Mouse (Mus musculus): Measurements from ENCODE around the gene Inpp1. TPM values are rescaled to one million over a fixed set of nuclear protein-coding genes. Genes with fewer than 3 reads are reported as not detected.

The Inpp1 gene
- polyA plus RNA-seq, 1 experiment from 2014 or later, result 5.3 TPM

GRCm38 (mm10) chr1:52758174-52758573 lies 59.3 kb downstream of the Inpp1 start:
- Histone ChIP-seq H3K9ac (ENCODE audit: low read depth, low read length) (no peak overlapping the region), H3K9me3 (replicated peaks; ENCODE audit: control insufficient read depth, low read length) (no peaks in the 10 kb centered on the region), H3K27ac (ENCODE audit: low read length) (no peak overlapping the region), H3K4me3 (ENCODE audit: low read depth, low read length) (no peak overlapping the region), H3K4me1 (ENCODE audit: control insufficient read depth, low read depth, low read length) (no peaks in the 10 kb centered on the region), H3K36me3 (ENCODE audit: control insufficient read depth, insufficient read depth) (no peaks in the 10 kb centered on the region), H3K4me2 (ENCODE audit: low read depth, low read length) (no peak overlapping the region), H3K27me3 (ENCODE audit: control insufficient read depth, insufficient read depth, low read depth, low read length) (no peaks in the 10 kb centered on the region)
- no peak for ATAC-seq (ENCODE audit: low read depth)
- 68% methylated on average over 1 of the region's 1 CpGs for WGBS (ENCODE audit: insufficient replicate concordance)

- Histone ChIP-seq H3K4me1 (ENCODE audit: control insufficient read depth, low read depth, low read length) (no peaks in the 10 kb centered on the region), H3K27me3 (ENCODE audit: control insufficient read depth, insufficient read depth, low read depth, low read length) (no peaks in the 10 kb centered on the region), H3K4me2 (ENCODE audit: low read depth, low read length) (no peak overlapping the region), H3K9ac (ENCODE audit: low read depth, low read length) (no peak overlapping the region), H3K27ac (ENCODE audit: low read length) (no peak overlapping the region), H3K9me3 (replicated peaks; ENCODE audit: control insufficient read depth, low read length) (no peaks in the 10 kb centered on the region), H3K4me3 (ENCODE audit: low read depth, low read length) (no peak overlapping the region), H3K36me3 (ENCODE audit: control insufficient read depth, insufficient read depth) (no peaks in the 10 kb centered on the region)
- no peak for ATAC-seq (ENCODE audit: low read depth)
- 63% methylated on average over 1 of the region's 1 CpGs for WGBS (ENCODE audit: insufficient replicate concordance)
Measured at GRCm38 (mm10) chr1:52754331-52754730, 63.2 kb downstream of the Inpp1 start.

GRCm38 (mm10) chr1:52753828-52754227 lies 63.7 kb downstream of the Inpp1 start:
- Histone ChIP-seq H3K9ac (ENCODE audit: low read depth, low read length) (no peak overlapping the region), H3K27ac (ENCODE audit: low read length) (no peak overlapping the region), H3K4me1 (ENCODE audit: control insufficient read depth, low read depth, low read length) (no peaks in the 10 kb centered on the region), H3K36me3 (ENCODE audit: control insufficient read depth, insufficient read depth) (no peaks in the 10 kb centered on the region), H3K4me2 (ENCODE audit: low read depth, low read length) (no peak overlapping the region), H3K9me3 (replicated peaks; ENCODE audit: control insufficient read depth, low read length) (no peaks in the 10 kb centered on the region), H3K4me3 (ENCODE audit: low read depth, low read length) (no peak overlapping the region), H3K27me3 (ENCODE audit: control insufficient read depth, insufficient read depth, low read depth, low read length) (no peaks in the 10 kb centered on the region)
- no peak for ATAC-seq (ENCODE audit: low read depth)
- WGBS (ENCODE audit: insufficient replicate concordance), result 32% methylated on average over 2 of the region's 2 CpGs

- WGBS (ENCODE audit: insufficient replicate concordance), result 18% methylated on average over 3 of the region's 3 CpGs
- H3K4me1 ChIP-seq (ENCODE audit: control insufficient read depth, low read depth, low read length), result no peaks in the 10 kb centered on the region
- H3K36me3 ChIP-seq (ENCODE audit: control insufficient read depth, insufficient read depth), result no peaks in the 10 kb centered on the region
- no peak overlapping the region for H3K9ac ChIP-seq (ENCODE audit: low read depth, low read length)
- no peak overlapping the region for H3K4me2 ChIP-seq (ENCODE audit: low read depth, low read length)
- H3K9me3 ChIP-seq (replicated peaks; ENCODE audit: control insufficient read depth, low read length), result no peaks in the 10 kb centered on the region
- no peaks in the 10 kb centered on the region for H3K27me3 ChIP-seq (ENCODE audit: control insufficient read depth, insufficient read depth, low read depth, low read length)
- H3K4me3 ChIP-seq (ENCODE audit: low read depth, low read length), result no peak overlapping the region
- no peak for ATAC-seq (ENCODE audit: low read depth)
- H3K27ac ChIP-seq (ENCODE audit: low read length), result no peak overlapping the region
Measured at GRCm38 (mm10) chr1:52752706-52753105, 64.8 kb downstream of the Inpp1 start.

- Histone ChIP-seq H3K36me3 (ENCODE audit: control insufficient read depth, insufficient read depth) (no peaks in the 10 kb centered on the region), H3K9me3 (replicated peaks; ENCODE audit: control insufficient read depth, low read length) (no peaks in the 10 kb centered on the region), H3K27me3 (ENCODE audit: control insufficient read depth, insufficient read depth, low read depth, low read length) (no peaks in the 10 kb centered on the region), H3K4me1 (ENCODE audit: control insufficient read depth, low read depth, low read length) (no peaks in the 10 kb centered on the region), H3K27ac (ENCODE audit: low read length) (no peak overlapping the region), H3K9ac (ENCODE audit: low read depth, low read length) (no peak overlapping the region), H3K4me2 (ENCODE audit: low read depth, low read length) (no peak overlapping the region), H3K4me3 (ENCODE audit: low read depth, low read length) (no peak overlapping the region)
- no peak for ATAC-seq (ENCODE audit: low read depth)
- 71% methylated on average over 1 of the region's 1 CpGs for WGBS (ENCODE audit: insufficient replicate concordance)
Measured at GRCm38 (mm10) chr1:52751634-52752033, 65.9 kb downstream of the Inpp1 start.

- peak; percentile 96 for ATAC-seq (ENCODE audit: low read depth)
- Histone ChIP-seq H3K9ac (ENCODE audit: low read depth, low read length) (no peak overlapping the region), H3K27me3 (ENCODE audit: control insufficient read depth, insufficient read depth, low read depth, low read length) (no peaks in the 10 kb centered on the region), H3K36me3 (ENCODE audit: control insufficient read depth, insufficient read depth) (no peaks in the 10 kb centered on the region), H3K27ac (ENCODE audit: low read length) (no peak overlapping the region), H3K9me3 (replicated peaks; ENCODE audit: control insufficient read depth, low read length) (no peaks in the 10 kb centered on the region), H3K4me2 (ENCODE audit: low read depth, low read length) (no peak overlapping the region), H3K4me3 (ENCODE audit: low read depth, low read length) (no peak overlapping the region), H3K4me1 (ENCODE audit: control insufficient read depth, low read depth, low read length) (no peaks in the 10 kb centered on the region)
- WGBS (ENCODE audit: insufficient replicate concordance), result 52% methylated on average over 1 of the region's 1 CpGs
Measured at GRCm38 (mm10) chr1:52749978-52750377, 67.5 kb downstream of the Inpp1 start.

GRCm38 (mm10) chr1:52748260-52748659 lies 69.2 kb downstream of the Inpp1 start:
- no peak overlapping the region for H3K4me3 ChIP-seq (ENCODE audit: low read depth, low read length)
- H3K9ac ChIP-seq (ENCODE audit: low read depth, low read length), result no peak overlapping the region
- 20% methylated on average over 3 of the region's 3 CpGs for WGBS (ENCODE audit: insufficient replicate concordance)
- no peaks in the 10 kb centered on the region for H3K9me3 ChIP-seq (replicated peaks; ENCODE audit: control insufficient read depth, low read length)
- H3K27ac ChIP-seq (ENCODE audit: low read length), result no peak overlapping the region
- ATAC-seq (ENCODE audit: low read depth), result no peak
- H3K4me1 ChIP-seq (ENCODE audit: control insufficient read depth, low read depth, low read length), result no peaks in the 10 kb centered on the region
- H3K27me3 ChIP-seq (ENCODE audit: control insufficient read depth, insufficient read depth, low read depth, low read length), result no peaks in the 10 kb centered on the region
- H3K36me3 ChIP-seq (ENCODE audit: control insufficient read depth, insufficient read depth), result no peaks in the 10 kb centered on the region
- no peak overlapping the region for H3K4me2 ChIP-seq (ENCODE audit: low read depth, low read length)

- no peaks in the 10 kb centered on the region for H3K36me3 ChIP-seq (ENCODE audit: control insufficient read depth, insufficient read depth)
- no peak overlapping the region for H3K4me3 ChIP-seq (ENCODE audit: low read depth, low read length)
- no peak for ATAC-seq (ENCODE audit: low read depth)
- WGBS (ENCODE audit: insufficient replicate concordance), result 57% methylated on average over 5 of the region's 5 CpGs
- H3K4me1 ChIP-seq (ENCODE audit: control insufficient read depth, low read depth, low read length), result no peaks in the 10 kb centered on the region
- no peak overlapping the region for H3K27ac ChIP-seq (ENCODE audit: low read length)
- H3K27me3 ChIP-seq (ENCODE audit: control insufficient read depth, insufficient read depth, low read depth, low read length), result no peaks in the 10 kb centered on the region
- H3K9ac ChIP-seq (ENCODE audit: low read depth, low read length), result no peak overlapping the region
- H3K9me3 ChIP-seq (replicated peaks; ENCODE audit: control insufficient read depth, low read length), result no peaks in the 10 kb centered on the region
- H3K4me2 ChIP-seq (ENCODE audit: low read depth, low read length), result no peak overlapping the region
Measured at GRCm38 (mm10) chr1:52742567-52742966, 74.9 kb downstream of the Inpp1 start.
